Mouse (Mus musculus): Measurements from ENCODE around the gene Pex1.

DNA sequence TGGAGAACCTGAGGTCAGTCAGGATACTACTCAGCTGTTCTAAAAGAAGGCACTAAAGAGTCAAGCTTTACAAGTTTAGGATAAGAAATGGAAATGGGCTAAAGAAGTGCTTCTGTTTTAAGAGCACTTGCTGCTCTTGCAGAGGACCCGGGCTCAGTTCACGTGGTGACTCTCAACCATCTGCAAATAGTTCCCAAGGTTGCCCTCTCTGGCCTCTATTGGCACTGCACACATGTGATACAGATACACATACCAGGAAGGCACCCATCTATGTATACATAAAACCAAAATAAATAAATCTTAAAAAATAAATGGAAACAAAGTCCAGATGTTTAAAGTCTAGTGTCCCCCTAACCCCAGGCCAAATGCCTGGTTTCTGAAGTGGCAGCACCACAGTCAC lies 21.0 kb upstream of the Pex1 start:
- TF ChIP-seq NELFE (IDR thresholded peaks at IDR 0.05; ENCODE audit: low read depth, low read length): no peak
- TF ChIP-seq POLR2A (IDR thresholded peaks at IDR 0.05; ENCODE audit: control insufficient read depth in 1 of 2, insufficient read depth in 1 of 2, low read depth in 1 of 2, low read length in 2 of 2, poor library complexity in 1 of 2): no peak
- TF ChIP-seq CTCF (IDR thresholded peaks at IDR 0.05 in 2 of 3, conservative IDR thresholded peaks at IDR 0.05 in 1 of 3; ENCODE audit: control insufficient read depth in 1 of 3, insufficient read depth in 1 of 3, low read depth in 2 of 3, low read length in 3 of 3, poor library complexity in 1 of 3, severe bottlenecking in 1 of 3): peak in 2 of 3 experiments; percentile 9 to 28; a peak in 1 of 6 replicates
- no peak for TF ChIP-seq NRF1 (IDR thresholded peaks at IDR 0.05; ENCODE audit: insufficient read depth, low read depth, low read length, poor library complexity, severe bottlenecking)
- TF ChIP-seq UBTF (IDR thresholded peaks at IDR 0.05; ENCODE audit: borderline replicate concordance, insufficient read depth, low read depth, low read length): no peak
- no peak for TF ChIP-seq TBP (IDR thresholded peaks at IDR 0.05; ENCODE audit: low read depth, low read length)
- TF ChIP-seq ELF1 (IDR thresholded peaks at IDR 0.05; ENCODE audit: low read depth, low read length): no peak
- TF ChIP-seq MYC (IDR thresholded peaks at IDR 0.05; ENCODE audit: low read depth, low read length): no peak
- TF ChIP-seq POLR2AphosphoS2 (IDR thresholded peaks at IDR 0.05; ENCODE audit: low read length): no peak
- no peak for TF ChIP-seq KAT2A (conservative IDR thresholded peaks at IDR 0.05; ENCODE audit: low read depth, low read length)

All from MEL (cell line).